Mouse (Mus musculus) erythroid progenitor cell, adult 5-6 weeks (primary cell): ENCODE data around the gene Pus3. TPM values are rescaled to one million over a fixed set of nuclear protein-coding genes. Genes with fewer than 3 reads are reported as not detected.
"Not testable (repeated sequence)": the region's sequence is repeated elsewhere in the genome, so short reads cannot be mapped to it uniquely, and the experiment has no call there.

Experiments
- ATAC-seq: replicated peaks from 2 replicates; pipeline ENCODE4 v1.8.0; 2016; ENCODE audit warnings: moderate number of reproducible peaks, mild to moderate bottlenecking, moderate TSS enrichment, inconsistent platforms; ENCODE audit not compliant: poor library complexity, low FRiP score, severe bottlenecking
- total RNA-seq, 2 experiments: library from RNA; stranded (forward) in 1 of 2; stranded (reverse) in 1 of 2; fragments of 150-400 nt in 1 of 2; fragments of 186-747, 209-891 nt in 1 of 2; gene quantifications; 2 replicates each; pipeline versions ENCODE4 v1.2.3 to v1.2.4; 2015 to 2017; ENCODE audit warnings: low replicate concordance in 2 of 2

Pus3 gene
- total RNA-seq, 2 experiments from 2014 or later: 8.5 to 10.1 TPM

DNA sequence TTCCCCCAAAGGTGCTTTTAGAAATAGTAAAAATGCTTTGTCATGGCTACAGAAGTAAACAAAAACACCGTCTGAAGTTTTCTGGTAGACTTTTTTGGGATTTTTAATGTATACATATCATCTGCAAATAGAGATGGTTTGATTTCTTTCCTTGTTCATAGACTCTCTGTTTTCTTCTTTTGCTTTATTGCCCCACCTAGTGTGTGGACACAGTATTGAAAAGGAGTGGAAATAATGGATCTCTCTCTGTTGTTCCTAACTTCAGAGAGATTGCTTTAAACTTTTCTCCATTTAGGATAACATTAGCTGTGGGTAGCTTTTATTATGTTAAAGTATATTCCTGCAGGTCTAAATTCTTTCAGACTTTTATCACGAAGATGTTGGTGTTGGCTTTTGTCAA, 55.6 kb downstream of the Pus3 start:
- ATAC-seq: no peak

DNA sequence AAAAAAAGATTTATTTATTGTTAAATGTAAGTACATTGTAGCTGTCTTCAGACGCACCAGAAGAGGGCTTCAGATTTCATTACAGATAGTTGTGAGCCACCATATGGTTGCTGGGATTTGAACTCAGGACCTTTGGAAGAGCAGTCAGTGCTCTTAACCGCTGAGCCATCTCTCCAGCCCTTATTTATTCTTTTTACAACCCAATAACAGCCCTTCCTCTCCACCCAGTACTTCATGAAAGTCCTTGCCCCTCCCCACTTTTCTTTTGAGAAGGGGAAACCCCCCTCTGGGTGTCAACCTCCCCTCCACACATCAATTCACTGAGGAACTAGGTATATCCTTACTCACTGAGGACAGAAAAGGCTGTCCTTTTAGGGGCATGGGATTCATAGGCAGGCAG, 58.4 kb downstream of the Pus3 start:
- not testable (repeated sequence) for ATAC-seq

Other genes starting within 250 kb of the Pus3 start
- gene Cdon, start 137.5 kb upstream of the Pus3 start, total RNA-seq (2015; ENCODE audit: low replicate concordance): not detected in 2 replicates
- 1.1 TPM in 1 of 2 replicates, not detected in the other for gene Cdon, start 137.5 kb upstream of the Pus3 start, total RNA-seq (2017; ENCODE audit: low replicate concordance)
- not detected in 2 replicates for gene Gm1113, start 40.3 kb upstream of the Pus3 start, total RNA-seq (2015; ENCODE audit: low replicate concordance)
- not detected in 2 replicates for gene Gm1113, start 40.3 kb upstream of the Pus3 start, total RNA-seq (2017; ENCODE audit: low replicate concordance)
- gene Ddx25, start 67 bp upstream of the Pus3 start, total RNA-seq (2015; ENCODE audit: low replicate concordance): under 0.01 TPM in 1 of 2 replicates, not detected in the other
- 0.23 TPM in 1 of 2 replicates, not detected in the other for gene Ddx25, start 67 bp upstream of the Pus3 start, total RNA-seq (2017; ENCODE audit: low replicate concordance)
- gene Pate2, start 11.7 kb downstream of the Pus3 start, total RNA-seq (2015; ENCODE audit: low replicate concordance): not detected in 2 replicates
- 0.53 and 3.1 TPM in 2 replicates for gene Pate2, start 11.7 kb downstream of the Pus3 start, total RNA-seq (2017; ENCODE audit: low replicate concordance)
- 30.6 and 41.8 TPM in 2 replicates for gene Hyls1, start 11.8 kb downstream of the Pus3 start, total RNA-seq (2015; ENCODE audit: low replicate concordance)
- gene Hyls1, start 11.8 kb downstream of the Pus3 start, total RNA-seq (2017; ENCODE audit: low replicate concordance): 28.7 and 37.7 TPM in 2 replicates
- not detected in 2 replicates for gene Pate4, start 53.3 kb downstream of the Pus3 start, total RNA-seq (2015; ENCODE audit: low replicate concordance)
- gene Pate4, start 53.3 kb downstream of the Pus3 start, total RNA-seq (2017; ENCODE audit: low replicate concordance): not detected in 2 replicates
- not detected in 2 replicates for gene Pate3, start 89.6 kb downstream of the Pus3 start, total RNA-seq (2015; ENCODE audit: low replicate concordance)
- not detected in 2 replicates for gene Pate3, start 89.6 kb downstream of the Pus3 start, total RNA-seq (2017; ENCODE audit: low replicate concordance)
- gene Pate1, start 128.8 kb downstream of the Pus3 start, total RNA-seq (2015; ENCODE audit: low replicate concordance): not detected in 2 replicates
- gene Pate1, start 128.8 kb downstream of the Pus3 start, total RNA-seq (2017; ENCODE audit: low replicate concordance): not detected in 2 replicates
- not detected in 2 replicates for gene Gm17677, start 182.5 kb downstream of the Pus3 start, total RNA-seq (2015; ENCODE audit: low replicate concordance)
- not detected in 2 replicates for gene Gm17677, start 182.5 kb downstream of the Pus3 start, total RNA-seq (2017; ENCODE audit: low replicate concordance)
- not detected in 2 replicates for gene Gm17727, start 219.5 kb downstream of the Pus3 start, total RNA-seq (2015; ENCODE audit: low replicate concordance)
- gene Gm17727, start 219.5 kb downstream of the Pus3 start, total RNA-seq (2017; ENCODE audit: low replicate concordance): not detected in 2 replicates
- gene Gm27235, start 231.5 kb downstream of the Pus3 start, total RNA-seq (2015; ENCODE audit: low replicate concordance): not detected in 2 replicates
- not detected in 2 replicates for gene Gm27235, start 231.5 kb downstream of the Pus3 start, total RNA-seq (2017; ENCODE audit: low replicate concordance)
- not detected in 2 replicates for gene D730048I06Rik, start 231.5 kb downstream of the Pus3 start, total RNA-seq (2015; ENCODE audit: low replicate concordance)
- gene D730048I06Rik, start 231.5 kb downstream of the Pus3 start, total RNA-seq (2017; ENCODE audit: low replicate concordance): not detected in 2 replicates